Mouse (Mus musculus) stomach, postnatal 0 days (tissue): ENCODE results near the gene Fgfr1op.
"Not testable (repeated sequence)": the region's sequence is repeated elsewhere in the genome, so short reads cannot be mapped to it uniquely, and the experiment has no call there.

Experiments used
- CTCF ChIP-seq: IDR thresholded peaks from 2 replicates; pipeline ENCODE4 v1.5.1; 2016; ENCODE audit warnings: antibody characterized with exemption, low read depth, mild to moderate bottlenecking, moderate library complexity
- EP300 ChIP-seq: optimal IDR thresholded peaks from 2 replicates; pipeline ENCODE3; 2016; ENCODE audit warnings: antibody characterized with exemption

- TF ChIP-seq EP300, CTCF: not testable (repeated sequence)
These were observed 39.9 kb downstream of the Fgfr1op start for GRCm38 (mm10) chr17:8205221-8205631.
